25 mouse cellular contexts compared by ENCODE assay signal in the genomic region with DNA sequence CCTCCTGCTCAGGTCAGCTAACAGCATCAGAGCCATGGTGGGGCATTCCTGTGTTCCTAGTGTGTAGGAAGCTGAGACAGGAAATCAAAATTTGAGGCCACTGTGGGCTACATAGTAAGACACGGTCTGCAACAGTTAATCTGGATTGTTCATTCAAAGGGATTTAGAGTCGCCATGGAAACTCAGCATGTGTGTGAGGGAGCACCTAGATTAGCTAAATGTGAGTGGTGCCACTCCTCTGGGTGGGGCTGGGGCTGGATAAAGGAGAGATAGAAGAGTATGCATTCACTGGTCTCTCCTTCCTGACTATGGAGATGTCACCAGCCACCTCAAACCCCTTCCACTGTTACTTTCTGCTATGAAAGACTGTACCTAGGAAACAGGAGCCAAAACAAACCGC. TPM values are rescaled to one million over a fixed set of nuclear protein-coding genes. Genes with fewer than 3 reads are reported as not detected.
A peak's percentile ranks its signal among the peaks of the same experiment; 100 is the strongest.
DNase-seq lines count a peak whose midpoint lies in the region; ATAC-seq and TF ChIP-seq lines count a peak whose summit lies in the region.
"Had no signal": no experiment of that assay in that cellular context is flagged by ENCODE, and none has a peak within 500 bp of the region (broad histone marks: within the 10 kb centered on the region; RNA-seq: fewer than 3 reads in every experiment).

No protein-coding gene starts in this region.

- no peak for TF ChIP-seq POLR2A in ES-Bruce4 (IDR thresholded peaks at IDR 0.05; ENCODE audit: insufficient read depth, low read length)

- H3K4me3 ChIP-seq in ES-Bruce4 (ENCODE audit: low read depth, low read length) = no peak overlapping the region
- H3K4me3 ChIP-seq: forebrain, embryonic 10.5 days; heart, embryonic 15.5 days; kidney, embryonic 15.5 days; limb, embryonic 13.5 days; myocyte had no signal

- no peaks in the 10 kb centered on the region for H3K9me3 ChIP-seq in ES-Bruce4 (replicated peaks; ENCODE audit: control insufficient read depth, insufficient read depth, low read length, poor library complexity, severe bottlenecking)
- H3K9me3 ChIP-seq: forebrain, embryonic 10.5 days; heart, embryonic 15.5 days; kidney, embryonic 15.5 days; limb, embryonic 13.5 days; megakaryocyte, embryonic 14.5 days had no signal

- no peak overlapping the region for H3K9ac ChIP-seq in ES-Bruce4 (ENCODE audit: low read depth, poor library complexity, severe bottlenecking)
- H3K9ac ChIP-seq: heart, embryonic 15.5 days; kidney, embryonic 15.5 days; limb, embryonic 13.5 days had no signal

- no peak for TF ChIP-seq CTCF in ES-Bruce4 (IDR thresholded peaks at IDR 0.05; ENCODE audit: low read depth, low read length)

- no peaks in the 10 kb centered on the region for H3K27me3 ChIP-seq in ES-Bruce4 (ENCODE audit: control insufficient read depth, insufficient read depth, low read length, poor library complexity, severe bottlenecking)
- H3K27me3 ChIP-seq: heart, embryonic 15.5 days; kidney, embryonic 15.5 days; limb, embryonic 13.5 days; megakaryocyte, embryonic 14.5 days had no signal

- H3K27ac ChIP-seq in ES-Bruce4 (ENCODE audit: insufficient read depth, low read length) = peak overlapping the region; percentile 41
- H3K27ac ChIP-seq: heart, embryonic 15.5 days; kidney, embryonic 15.5 days; limb, embryonic 13.5 days had no signal

- DNase-seq in embryo, embryonic 11 days = peak; percentile 8
- no peak for DNase-seq in embryo, embryonic 9.5 days (ENCODE audit: extremely low spot score)
- peak; percentile 19 for DNase-seq in c-Kit-positive CD71-positive TER-119-positive erythroid progenitor cells, embryonic 14.5 days (ENCODE audit: low spot score)
- no peak for DNase-seq in right cerebral cortex, postnatal 25 days
- DNase-seq in cerebellum, postnatal 4 days (ENCODE audit: low spot score in 2 of 2) = no peak
- DNase-seq: adrenal gland, adult 2 months; cerebellum, adult 2 months; cerebellum, postnatal 25 days; gastrocnemius, postnatal 36 days; heart, postnatal 36 days; kidney, postnatal 4 days; lung, adult 2 months; thymus, adult 18-20 months; thymus, postnatal 36 days had no signal

- peaks cover 1% of the 10 kb centered on the region for H3K4me1 ChIP-seq in ES-Bruce4 (ENCODE audit: control insufficient read depth, insufficient read depth, low read length)
- H3K4me1 ChIP-seq: heart, embryonic 15.5 days; kidney, embryonic 15.5 days; limb, embryonic 13.5 days had no signal

- ATAC-seq in megakaryocyte progenitor cell, adult 5-6 weeks (replicated peaks; ENCODE audit: poor library complexity) = peak; percentile 70
- ATAC-seq: hindbrain, embryonic 16.5 days; intestine, embryonic 16.5 days; midbrain, embryonic 16.5 days had no signal

- no peaks in the 10 kb centered on the region for H3K36me3 ChIP-seq in ES-Bruce4 (ENCODE audit: control insufficient read depth, insufficient read depth, low read length, poor library complexity, severe bottlenecking)
- H3K36me3 ChIP-seq: heart, embryonic 15.5 days; kidney, embryonic 15.5 days; limb, embryonic 13.5 days had no signal

- no peak for TF ChIP-seq EP300 in ES-Bruce4 (IDR thresholded peaks at IDR 0.05; ENCODE audit: insufficient read depth, low read depth, low read length)

RNA-seq across cellular contexts. Expression of a gene that starts 10.8 kb away (rescaled TPM):
- 8.4 and 12.2 TPM in 2 replicates for polyA plus RNA-seq in ES-Bruce4 (2011; ENCODE audit: insufficient read depth, insufficient read length, low read depth, missing spikeins)
- total RNA-seq in megakaryocyte progenitor cell, adult 5-6 weeks (2015) = 5.1 and 5.4 TPM in 2 replicates
- total RNA-seq in megakaryocyte progenitor cell, adult 5-6 weeks (2017) = 7.5 and 10.2 TPM in 2 replicates
- total RNA-seq: gastrocnemius, postnatal 36 days; heart, postnatal 36 days had no signal

RNA-seq across cellular contexts. Expression of a gene that starts 10.9 kb away (rescaled TPM):
- 68.7 and 69.7 TPM in 2 replicates for polyA plus RNA-seq in ES-Bruce4 (2011; ENCODE audit: insufficient read depth, insufficient read length, low read depth, missing spikeins)
- total RNA-seq in megakaryocyte progenitor cell, adult 5-6 weeks (2015) = 33.1 and 37.8 TPM in 2 replicates
- total RNA-seq in megakaryocyte progenitor cell, adult 5-6 weeks (2017) = 13.1 and 21.4 TPM in 2 replicates

Comparison
In these comparisons a context has a peak if more than half of its experiments do, and no peak if none do; other contexts are left out.
1. DNase-seq: peak in embryo, embryonic 11 days (single experiment) and c-Kit-positive CD71-positive TER-119-positive erythroid progenitor cells, embryonic 14.5 days (single experiment); none in embryo, embryonic 9.5 days (single experiment), right cerebral cortex, postnatal 25 days (single experiment) and cerebellum, postnatal 4 days (0 of 2).